9 mouse cellular contexts compared by ENCODE assay signal in genomic region chr2:31382952-31383351, GRCm38 (mm10).
DNase-seq lines count a peak whose midpoint lies in the region; ATAC-seq and TF ChIP-seq lines count a peak whose summit lies in the region.
"Had no signal": no experiment of that assay in that cellular context is flagged by ENCODE, and none has a peak within 500 bp of the region (broad histone marks: within the 10 kb centered on the region; RNA-seq: fewer than 3 reads in every experiment).

No protein-coding gene starts in this region.

- no peak for TF ChIP-seq EP300 in CH12.LX (IDR thresholded peaks at IDR 0.05; ENCODE audit: low read length)

- no peaks in the 10 kb centered on the region for H3K27me3 ChIP-seq in intestine, postnatal 0 days (replicated peaks; ENCODE audit: control insufficient read depth, insufficient read depth, low read length)
- no peaks in the 10 kb centered on the region for H3K27me3 ChIP-seq in intestine, embryonic 15.5 days (replicated peaks)
- peaks cover 96% of the 10 kb centered on the region for H3K27me3 ChIP-seq in CH12.LX (replicated peaks)
- no peaks in the 10 kb centered on the region for H3K27me3 ChIP-seq in forebrain, embryonic 16.5 days (replicated peaks; ENCODE audit: control insufficient read depth, insufficient read depth, low read length)

- dilution Hi-C loops in CH12.LX (cut with MboI; ENCODE audit: extremely low pct_ligation_motif_present, extremely low pct_unique_long_range_greater_than_20kb, low sequenced_read_pairs): no loop called here

- no peaks in the 10 kb centered on the region; the same call in 1 of the 2 replicates for H3K36me3 ChIP-seq in intestine, postnatal 0 days (ENCODE audit: control insufficient read depth, insufficient read depth)
- no peaks in the 10 kb centered on the region for H3K36me3 ChIP-seq in intestine, embryonic 15.5 days
- no peaks in the 10 kb centered on the region for H3K36me3 ChIP-seq in CH12.LX (replicated peaks in 1 of 2; ENCODE audit: control insufficient read depth in 1 of 2, insufficient read depth in 1 of 2, low read length in 1 of 2)
- H3K36me3 ChIP-seq in forebrain, embryonic 16.5 days (ENCODE audit: control insufficient read depth, insufficient read depth): no peaks in the 10 kb centered on the region
- H3K36me3 ChIP-seq: heart, embryonic 13.5 days had no signal

- no peaks in the 10 kb centered on the region for H3K9me3 ChIP-seq in intestine, postnatal 0 days (ENCODE audit: control insufficient read depth)
- no peaks in the 10 kb centered on the region for H3K9me3 ChIP-seq in intestine, embryonic 15.5 days
- no peaks in the 10 kb centered on the region for H3K9me3 ChIP-seq in CH12.LX (replicated peaks; ENCODE audit: low read length)
- H3K9me3 ChIP-seq in forebrain, embryonic 16.5 days (ENCODE audit: control insufficient read depth, low read length): no peaks in the 10 kb centered on the region
- H3K9me3 ChIP-seq: heart, embryonic 13.5 days had no signal

- H3K27ac ChIP-seq in intestine, postnatal 0 days (ENCODE audit: low read depth, low read length): no peak overlapping the region
- no peak overlapping the region for H3K27ac ChIP-seq in intestine, embryonic 15.5 days
- no peak overlapping the region for H3K27ac ChIP-seq in CH12.LX (ENCODE audit: insufficient read depth, low read depth)
- no peak overlapping the region for H3K27ac ChIP-seq in forebrain, embryonic 16.5 days (ENCODE audit: low read length)
- H3K27ac ChIP-seq: heart, embryonic 13.5 days had no signal

- 0 out of 2 replicates have a peak, but pooled peaks have one; percentile 21 for ATAC-seq in intestine, postnatal 0 days
- ATAC-seq in intestine, embryonic 15.5 days: no peak
- ATAC-seq in forebrain, embryonic 16.5 days: no peak

- in situ Hi-C loops in CH12.LX (cut with MboI; ENCODE audit: low pct_ligation_motif_present, low pct_unique_long_range_greater_than_20kb, low sequenced_read_pairs): no loop called here

- no peak for TF ChIP-seq POLR2A in CH12.LX (IDR thresholded peaks at IDR 0.05; ENCODE audit: low read depth, low read length)

- H3K4me1 ChIP-seq in intestine, postnatal 0 days (replicated peaks; ENCODE audit: control insufficient read depth, insufficient read depth, low read length): no peaks in the 10 kb centered on the region
- H3K4me1 ChIP-seq in intestine, embryonic 15.5 days (replicated peaks): no peaks in the 10 kb centered on the region
- H3K4me1 ChIP-seq in CH12.LX (ENCODE audit: control insufficient read depth in 1 of 2, insufficient read depth in 2 of 2): no peaks in the 10 kb centered on the region
- H3K4me1 ChIP-seq in forebrain, embryonic 16.5 days (replicated peaks; ENCODE audit: control insufficient read depth, insufficient read depth, low read length): no peaks in the 10 kb centered on the region
- H3K4me1 ChIP-seq: heart, embryonic 13.5 days had no signal

- no peak overlapping the region for H3K4me2 ChIP-seq in intestine, postnatal 0 days (replicated peaks; ENCODE audit: low read depth)
- no peak overlapping the region for H3K4me2 ChIP-seq in intestine, embryonic 15.5 days (replicated peaks)
- no peak overlapping the region for H3K4me2 ChIP-seq in CH12.LX (ENCODE audit: insufficient read depth, low read depth, poor library complexity, severe bottlenecking)
- no peak overlapping the region for H3K4me2 ChIP-seq in forebrain, embryonic 16.5 days (ENCODE audit: low read length)
- H3K4me2 ChIP-seq: heart, embryonic 13.5 days had no signal

- TF ChIP-seq RAD21 in CH12.LX (IDR thresholded peaks at IDR 0.05; ENCODE audit: low read depth, low read length): no peak; the same call in 1 of the 2 replicates

- DNase-seq in 416B (ENCODE audit: low read depth) (peak; percentile 24), CH12.LX (ENCODE audit: extremely low read depth) (peak; percentile 38)
- DNase-seq in c-Kit-negative CD71-positive TER-119-positive erythroid progenitor cells, embryonic 14.5 days (ENCODE audit: low read depth, low spot score): peak; percentile 13
- peak; percentile 63 for DNase-seq in kidney, postnatal 10 days
- DNase-seq in retina, postnatal 1 day: peak; percentile 65

- TF ChIP-seq CTCF in intestine, postnatal 0 days (IDR thresholded peaks at IDR 0.05; ENCODE audit: low read depth): peak; percentile 92
- TF ChIP-seq CTCF in CH12.LX (conservative IDR thresholded peaks at IDR 0.05 in 1 of 2, IDR thresholded peaks at IDR 0.05 in 1 of 2; ENCODE audit: low read depth in 2 of 2, low read length in 2 of 2): peak; percentile 71 to 99

- WGBS in intestine, postnatal 0 days: 29% methylated on average over 4 of the region's 4 CpGs
- 17% methylated on average over 4 of the region's 4 CpGs for WGBS in intestine, embryonic 15.5 days
- WGBS in forebrain, embryonic 16.5 days: 18% methylated on average over 4 of the region's 4 CpGs

- H3K9ac ChIP-seq in intestine, postnatal 0 days (ENCODE audit: low read depth, low read length): no peak overlapping the region
- no peak overlapping the region for H3K9ac ChIP-seq in intestine, embryonic 15.5 days
- no peak overlapping the region for H3K9ac ChIP-seq in CH12.LX (ENCODE audit: insufficient read depth, low read depth)
- no peak overlapping the region for H3K9ac ChIP-seq in forebrain, embryonic 16.5 days (replicated peaks; ENCODE audit: low read depth, low read length)
- H3K9ac ChIP-seq: heart, embryonic 13.5 days had no signal

- no peak overlapping the region for H3K4me3 ChIP-seq in intestine, postnatal 0 days (ENCODE audit: low read depth, low read length)
- no peak overlapping the region for H3K4me3 ChIP-seq in intestine, embryonic 15.5 days (replicated peaks)
- no peak overlapping the region for H3K4me3 ChIP-seq in CH12.LX (replicated peaks in 1 of 3; ENCODE audit: low read depth in 2 of 3, low read length in 2 of 3, poor library complexity in 1 of 3)
- H3K4me3 ChIP-seq in forebrain, embryonic 16.5 days (replicated peaks; ENCODE audit: low read length): no peak overlapping the region
- H3K4me3 ChIP-seq: heart, embryonic 13.5 days had no signal

- H3K79me2 ChIP-seq in CH12.LX (replicated peaks; ENCODE audit: control insufficient read depth, extremely low read depth, insufficient read depth, poor library complexity, severe bottlenecking): no peaks in the 10 kb centered on the region

TF ChIP-seq in CH12.LX, 34 proteins besides CTCF, POLR2A, EP300 and RAD21:
- TF ChIP-seq ZNF384 (IDR thresholded peaks at IDR 0.05; ENCODE audit: low read depth, low read length): no peak
- TF ChIP-seq ETS1 (conservative IDR thresholded peaks at IDR 0.05; ENCODE audit: low read depth, low read length): no peak
- no peak for TF ChIP-seq CHD1 (IDR thresholded peaks at IDR 0.05; ENCODE audit: low read depth, low read length)
- TF ChIP-seq BHLHE40 (IDR thresholded peaks at IDR 0.05; ENCODE audit: low read depth, low read length): no peak
- TF ChIP-seq SMC3 (IDR thresholded peaks at IDR 0.05; ENCODE audit: low read depth, low read length): peak; percentile 25; the same call in 1 of the 2 replicates
- TF ChIP-seq MXI1 (IDR thresholded peaks at IDR 0.05; ENCODE audit: low read depth, low read length): no peak
- TF ChIP-seq SIN3A (IDR thresholded peaks at IDR 0.05; ENCODE audit: low read length): no peak
TF ChIP-seq in CH12.LX: peak in this region for 1.

Comparison
In these comparisons a context has a peak if more than half of its experiments do, and no peak if none do; other contexts are left out.
1. DNase-seq: peak in every context shown above with its lines; median percentile 65 in retina, postnatal 1 day; 63 in kidney, postnatal 10 days; 38 in CH12.LX; 24 in 416B; 13 in c-Kit-negative CD71-positive TER-119-positive erythroid progenitor cells, embryonic 14.5 days.